9 mouse cellular contexts compared by ENCODE assay signal in genomic region chr8:109185558-109186198, GRCm38 (mm10).
DNase-seq lines count a peak whose midpoint lies in the region; ATAC-seq and TF ChIP-seq lines count a peak whose summit lies in the region.
"Had no signal": no experiment of that assay in that cellular context is flagged by ENCODE, and none has a peak within 500 bp of the region (broad histone marks: within the 10 kb centered on the region; RNA-seq: fewer than 3 reads in every experiment).

No protein-coding gene starts in this region.

- H3K9me3 ChIP-seq in MEL (replicated peaks; ENCODE audit: insufficient read depth, low read length), result no peaks in the 10 kb centered on the region
- no peaks in the 10 kb centered on the region for H3K9me3 ChIP-seq in hindbrain, embryonic 16.5 days (ENCODE audit: control insufficient read depth, low read length)

- ATAC-seq in hindbrain, embryonic 16.5 days, result peak; percentile 72; the same call in 1 of the 2 replicates
- ATAC-seq in activated CD4-positive, CD25-positive, alpha-beta regulatory T cell, adult 4 months, result no peak

- no peak overlapping the region for H3K9ac ChIP-seq in MEL (ENCODE audit: control insufficient read depth, low read depth, low read length, poor library complexity, severe bottlenecking)
- no peak overlapping the region for H3K9ac ChIP-seq in hindbrain, embryonic 16.5 days (ENCODE audit: low read depth, low read length)

- peak; percentile 18 to 45 (median 44); a peak in 4 of 6 replicates for TF ChIP-seq CTCF in MEL (IDR thresholded peaks at IDR 0.05 in 2 of 3, conservative IDR thresholded peaks at IDR 0.05 in 1 of 3; ENCODE audit: control insufficient read depth in 1 of 3, insufficient read depth in 1 of 3, low read depth in 2 of 3, low read length in 3 of 3, poor library complexity in 1 of 3, severe bottlenecking in 1 of 3)

- H3K27me3 ChIP-seq in MEL (ENCODE audit: control insufficient read depth in 1 of 2, insufficient read depth in 2 of 2, low read length in 2 of 2), result no peaks in the 10 kb centered on the region
- no peaks in the 10 kb centered on the region for H3K27me3 ChIP-seq in hindbrain, embryonic 16.5 days (replicated peaks; ENCODE audit: control insufficient read depth, insufficient read depth, low read length)

- H3K36me3 ChIP-seq in MEL (ENCODE audit: control insufficient read depth in 1 of 2, insufficient read depth in 2 of 2, low read length in 2 of 2), result no peaks in the 10 kb centered on the region
- H3K36me3 ChIP-seq in hindbrain, embryonic 16.5 days (ENCODE audit: control insufficient read depth, insufficient read depth, low read length), result no peaks in the 10 kb centered on the region

- TF ChIP-seq EP300 in MEL (IDR thresholded peaks at IDR 0.05; ENCODE audit: low read depth in 1 of 2, low read length in 2 of 2), result no peak

- 22% methylated on average over 10 of the region's 10 CpGs for WGBS in hindbrain, embryonic 16.5 days

- no peak overlapping the region for H3K4me3 ChIP-seq in MEL (ENCODE audit: control insufficient read depth in 1 of 2, insufficient read depth in 1 of 2, low read depth in 2 of 2, low read length in 2 of 2)
- peak overlapping the region; percentile 16 for H3K4me3 ChIP-seq in hindbrain, embryonic 16.5 days (ENCODE audit: low read length)
- H3K4me3 ChIP-seq: erythroblast, embryonic 14.5 days had no signal

- DNase-seq in MEL (ENCODE audit: low read depth, low spot score), result peak; percentile 5
- DNase-seq in cerebellum, postnatal 14 days, result peak; percentile 59 to 66
- DNase-seq in gastrocnemius, adult 18-20 months (ENCODE audit: low spot score), result peak; percentile 68
- peak; percentile 36 for DNase-seq in left cerebral cortex, adult 11 months (ENCODE audit: low spot score)
- DNase-seq in lung, postnatal 25 days (ENCODE audit: low spot score), result peak; percentile 50
- peak; percentile 61 for DNase-seq in right cerebral cortex, postnatal 14 days

- H3K79me2 ChIP-seq in MEL (ENCODE audit: control insufficient read depth, insufficient read depth, low read length, poor library complexity), result no peaks in the 10 kb centered on the region

- H3K27ac ChIP-seq in MEL (ENCODE audit: control insufficient read depth, low read depth, low read length), result no peak overlapping the region
- H3K27ac ChIP-seq in hindbrain, embryonic 16.5 days (ENCODE audit: low read depth, low read length), result peak overlapping the region; percentile 35; the same call in 1 of the 2 replicates

- TF ChIP-seq RAD21 in MEL (IDR thresholded peaks at IDR 0.05; ENCODE audit: low read depth, low read length), result peak; percentile 41

- H3K4me1 ChIP-seq in MEL (ENCODE audit: control insufficient read depth in 1 of 2, insufficient read depth in 2 of 2, low read length in 2 of 2), result no peaks in the 10 kb centered on the region
- peaks cover 5% of the 10 kb centered on the region; the same call in 1 of the 2 replicates for H3K4me1 ChIP-seq in hindbrain, embryonic 16.5 days (ENCODE audit: control insufficient read depth, insufficient read depth, low read depth, low read length)

- peak overlapping the region; percentile 51 for H3K4me2 ChIP-seq in hindbrain, embryonic 16.5 days (ENCODE audit: low read length)

- TF ChIP-seq POLR2A in MEL (IDR thresholded peaks at IDR 0.05; ENCODE audit: control insufficient read depth in 1 of 2, insufficient read depth in 1 of 2, low read depth in 1 of 2, low read length in 2 of 2, poor library complexity in 1 of 2), result no peak

TF ChIP-seq in MEL, 35 proteins besides CTCF, POLR2A, EP300 and RAD21:
- TF ChIP-seq SMC3 (IDR thresholded peaks at IDR 0.05; ENCODE audit: low read depth, low read length) (peak; percentile 42; the same call in 1 of the 2 replicates), ZNF384 (IDR thresholded peaks at IDR 0.05; ENCODE audit: low read depth, low read length) (no peak)

Comparison
In these comparisons a context has a peak if more than half of its experiments do, and no peak if none do; other contexts are left out.
1. DNase-seq: peak in every context shown above with its lines; median percentile 68 in gastrocnemius, adult 18-20 months; 62 in cerebellum, postnatal 14 days; 61 in right cerebral cortex, postnatal 14 days; 50 in lung, postnatal 25 days; 36 in left cerebral cortex, adult 11 months; 5 in MEL.